Mouse (Mus musculus) CD4-positive, CD25-positive, alpha-beta regulatory T cell (primary cell): Measurements from ENCODE around the gene Nppc. TPM values are rescaled to one million over a fixed set of nuclear protein-coding genes. Genes with fewer than 3 reads are reported as not detected.

Experiments used
- polyA plus RNA-seq: library from polyadenylated mRNA; unstranded; fragments of 100-300 nt; shearing (Covaris generic); gene quantifications from one replicate; pipeline ENCODE4 v1.2.1, GENCODE M21; 2017

Gene Nppc
- polyA plus RNA-seq, result not detected

DNA sequence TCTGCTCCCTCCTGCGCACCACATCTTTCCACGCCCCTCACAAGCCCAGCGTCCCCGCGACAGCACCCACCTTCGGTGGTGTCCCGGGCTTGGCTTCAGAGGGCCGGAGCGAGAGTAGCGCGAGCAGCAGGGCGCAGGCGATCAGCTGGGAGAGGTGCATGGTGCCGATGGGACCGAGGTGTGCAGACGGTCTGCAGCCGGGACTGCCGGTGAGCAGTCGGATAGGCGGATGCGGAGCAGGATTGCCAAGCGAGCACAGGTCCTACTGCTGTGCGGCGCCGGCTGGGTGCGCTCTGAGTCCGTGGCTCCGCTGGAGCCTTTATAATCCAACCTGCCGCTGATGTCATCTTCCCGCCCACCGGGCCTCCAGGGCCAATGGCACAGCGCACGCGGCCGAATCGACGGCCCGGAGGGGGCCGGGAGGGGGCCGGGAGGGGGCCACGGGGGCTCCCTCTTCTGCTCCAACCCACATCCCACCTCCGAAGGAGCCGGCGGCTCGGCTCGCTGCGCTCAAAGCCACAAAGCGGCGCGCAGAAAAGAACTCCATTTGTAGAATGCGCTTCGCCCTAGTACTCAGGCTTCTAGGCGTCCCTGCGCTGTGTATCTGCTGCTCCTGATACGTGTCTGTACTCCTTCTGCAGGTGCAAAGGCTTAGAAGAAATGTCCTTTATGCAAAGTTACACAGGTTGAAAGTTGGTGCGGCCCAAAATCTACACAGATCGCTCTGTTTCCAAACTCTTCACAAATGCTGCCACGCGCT lies at the start of gene Nppc:
Gene Nppc, minus strand, starts transcription at position 293 of the 760 bp plus-strand sequence.

DNA sequence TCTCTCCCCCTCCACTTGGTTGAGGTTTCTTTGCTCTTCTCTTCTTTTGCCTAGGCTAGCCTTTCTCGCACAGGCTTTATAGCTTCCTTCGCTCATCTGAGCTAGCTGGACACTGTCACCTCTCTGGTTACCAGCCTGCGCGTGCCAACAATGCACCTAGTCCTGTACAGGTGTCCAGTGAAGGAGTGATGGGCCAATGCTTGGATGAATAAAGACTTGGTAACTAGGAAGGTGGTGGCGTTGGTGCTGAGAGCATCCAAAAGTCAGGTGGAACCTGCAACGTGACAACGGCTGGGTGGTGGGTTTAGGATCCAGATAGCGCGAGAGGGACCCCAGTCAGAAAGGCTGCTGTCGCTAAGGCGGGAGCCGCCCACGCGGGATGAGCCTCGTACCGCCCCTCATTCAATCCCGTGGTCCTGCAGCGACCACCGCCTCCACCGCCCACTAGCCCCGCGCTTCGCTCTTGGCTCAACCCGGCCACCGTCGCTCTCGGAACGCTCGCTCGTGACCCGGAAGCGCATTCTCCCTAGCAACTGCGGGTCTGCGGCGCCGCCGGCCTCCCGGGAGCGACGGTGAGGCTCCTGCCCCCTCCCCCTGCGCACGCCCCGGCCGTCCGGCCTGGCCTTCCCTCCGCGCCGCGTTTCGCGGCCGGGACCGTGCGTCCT lies 33.1 kb upstream of the Nppc start, which contains the start of gene Dis3l2:
Gene Dis3l2, plus strand, starts transcription at position 509 of the 665 bp plus-strand sequence.

Other genes with a start within 250 kb of the Nppc start
- 0.50 TPM for gene Nmur1, start 244.3 kb downstream of the Nppc start, polyA plus RNA-seq
- not detected for gene Tex44, start 244.2 kb downstream of the Nppc start, polyA plus RNA-seq
- 1,658 TPM for gene Ptma, start 143.8 kb downstream of the Nppc start, polyA plus RNA-seq
- gene Pde6d, start 87.9 kb downstream of the Nppc start, polyA plus RNA-seq, result 49.1 TPM
- gene Cops7b, start 87.7 kb downstream of the Nppc start, polyA plus RNA-seq, result 29.1 TPM
- gene Dis3l2, start 33.2 kb upstream of the Nppc start, polyA plus RNA-seq, result 39.1 TPM